Mouse (Mus musculus): ENCODE measurements around the gene Gm28539. TPM values are rescaled to one million over a fixed set of nuclear protein-coding genes. Genes with fewer than 3 reads are reported as not detected.

Gene Gm28539
- 1 to 10 TPM in 1 of 2 experiments, not detected in 1; 2.4 TPM for total RNA-seq (2021)

GRCm38 (mm10) chr16:18836468-18837208 is at the start of gene Gm28539, which contains the start of gene 2510002D24Rik:
Gm28539 (plus strand) TSS chr16:18836584.
2510002D24Rik (plus strand) TSS chr16:18836578.
- DNase-seq = peak; percentile 92 to 95
- intact Hi-C loops (cut with DNase I) = loop anchor here (2.0 kb wide), 1 partner anchor 42 kb away; no protein-coding TSS in a partner anchor

DNA sequence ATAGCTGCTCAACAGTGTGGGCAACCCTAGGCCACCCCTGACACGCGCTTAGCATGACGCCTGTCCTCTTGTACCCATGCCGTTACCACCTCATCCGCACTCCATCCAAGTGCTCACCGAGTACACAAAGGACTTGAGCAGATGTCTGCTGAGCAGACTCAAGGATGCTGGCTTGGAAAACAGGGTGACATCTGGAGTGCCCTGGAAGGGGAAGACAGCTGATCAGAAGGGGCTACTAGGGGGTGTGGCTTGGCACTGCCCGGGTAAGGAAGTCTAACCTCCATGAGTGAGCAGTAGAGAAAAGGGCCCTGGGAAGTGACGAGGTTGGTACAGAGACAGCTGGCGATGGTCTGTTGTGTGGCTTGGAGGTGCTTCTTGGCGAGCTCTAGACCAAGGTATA is 49.7 kb upstream of the Gm28539 start:
- intact Hi-C loops (cut with DNase I) = no loop called here
- DNase-seq = no peak

- no peak for DNase-seq
- intact Hi-C loops (cut with DNase I) = no loop called here
Measured at GRCm38 (mm10) chr16:18788627-18789406, 47.6 kb upstream of the Gm28539 start.

DNA sequence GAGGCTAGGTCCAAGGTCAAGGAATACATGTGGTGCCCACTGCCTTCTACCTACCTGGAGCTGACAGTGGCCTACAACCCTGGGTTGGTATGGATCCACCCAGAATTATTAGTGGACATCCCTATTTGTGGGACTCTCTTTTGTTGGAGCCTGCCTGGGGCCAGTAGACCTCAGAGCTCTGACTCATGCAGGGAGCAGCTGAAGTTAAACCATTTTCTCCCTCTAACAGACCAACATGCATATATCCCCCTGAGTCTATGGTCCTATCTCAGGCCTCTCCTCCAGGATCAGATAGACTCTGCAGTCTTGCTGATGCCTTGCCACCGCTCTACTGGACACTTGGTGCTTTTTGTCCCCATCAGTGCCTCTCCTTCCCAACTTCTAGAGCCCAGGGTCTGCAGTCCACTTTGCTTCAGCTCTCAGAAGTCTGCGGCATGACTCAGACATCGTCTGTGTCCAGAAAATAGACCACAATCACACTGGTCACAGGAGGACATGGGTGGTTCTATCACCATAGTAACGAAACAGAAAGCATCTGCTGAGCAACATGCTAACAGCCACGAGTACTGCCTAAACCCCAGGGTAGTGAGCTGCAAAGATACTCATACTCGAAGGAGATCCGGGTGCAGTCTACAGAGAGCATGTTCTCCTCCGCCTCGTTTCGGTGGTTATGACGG is 41.0 kb upstream of the Gm28539 start:
- intact Hi-C loops (cut with DNase I) = loop anchor here (5.0 kb wide), 1 partner anchor 168 kb away; the partner anchor contains the start of genes Gm49601 and Sept5

GRCm38 (mm10) chr16:18796645-18797044 is 39.7 kb upstream of the Gm28539 start:
- intact Hi-C loops (cut with DNase I) = loop anchor here (5.0 kb wide), 1 partner anchor 169 kb away; the partner anchor contains the start of genes Gm49601 and Sept5
- no peak for DNase-seq

More for the DNA sequence above, 41.0 kb upstream of the Gm28539 start:
- no peak for DNase-seq

DNA sequence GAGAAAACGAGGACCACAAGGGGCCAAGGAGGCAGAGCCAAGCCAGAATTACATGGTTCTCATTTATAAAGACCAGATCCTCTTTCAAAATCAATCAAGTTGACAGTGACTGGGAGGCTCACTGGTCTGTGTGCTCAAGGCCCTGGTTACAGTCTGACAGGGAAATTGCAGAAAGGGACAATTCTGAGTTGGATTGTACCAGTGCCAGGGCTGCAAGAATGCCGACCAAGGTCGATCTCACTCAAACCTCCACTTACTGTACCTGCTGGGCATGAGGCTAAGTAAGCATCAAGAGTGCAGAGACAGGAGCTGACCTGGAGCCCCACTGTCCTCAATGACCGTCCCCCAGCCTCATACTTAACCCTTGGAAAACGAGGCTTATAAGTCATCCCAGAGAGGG is 38.2 kb upstream of the Gm28539 start:
- intact Hi-C loops (cut with DNase I) = loop anchor here (5.0 kb wide), 1 partner anchor 171 kb away; the partner anchor contains the start of genes Gm49601 and Sept5
- no peak for DNase-seq

DNA sequence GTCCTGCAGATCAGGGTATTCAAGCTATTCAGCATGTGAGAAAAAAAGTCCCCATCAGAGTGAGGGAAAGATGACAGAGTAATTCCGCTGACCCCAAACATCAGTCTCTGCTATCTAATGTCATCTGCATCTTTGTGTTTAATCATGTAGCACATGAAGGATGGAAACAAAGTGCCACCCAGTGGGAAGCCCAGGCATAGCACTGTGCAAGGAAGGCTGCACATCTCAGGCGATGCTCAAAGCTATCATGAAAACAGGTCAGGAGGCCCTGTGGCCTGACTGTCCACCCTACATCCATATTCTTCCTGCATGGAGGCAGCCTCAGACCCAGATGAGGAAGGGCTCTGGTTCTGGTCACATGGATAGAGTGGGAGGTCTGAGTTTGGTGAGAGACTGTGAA is 37.5 kb upstream of the Gm28539 start:
- intact Hi-C loops (cut with DNase I) = loop anchor here (1.0 to 5.0 kb wide), 2 partner anchors 103 to 172 kb away; partner anchors contain the start of genes Gm49601 and Sept5
- DNase-seq = peak; percentile 41 to 68

DNA sequence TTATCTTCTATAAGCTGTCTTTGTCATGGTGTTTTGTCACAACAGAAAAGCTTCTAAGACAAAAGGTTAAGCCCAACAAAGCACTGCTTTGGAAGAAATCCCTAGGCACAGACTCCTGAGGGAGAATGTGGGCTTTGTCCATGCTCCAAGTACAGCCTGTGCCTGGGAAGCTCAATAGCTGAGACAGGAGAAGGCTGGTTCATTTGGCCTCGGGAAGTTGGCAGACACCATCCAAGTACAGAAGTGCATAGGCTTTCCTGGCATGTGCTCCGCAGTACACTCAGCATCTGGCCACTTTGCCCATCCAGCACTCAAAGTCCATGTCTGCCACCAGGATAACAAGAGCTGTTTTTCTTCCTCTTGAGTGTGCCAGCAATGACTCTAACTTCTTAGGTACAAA is 30.6 kb upstream of the Gm28539 start:
- intact Hi-C loops (cut with DNase I) = no loop called here
- DNase-seq = no peak

GRCm38 (mm10) chr16:18809001-18809400 is 27.4 kb upstream of the Gm28539 start:
- no peak for DNase-seq
- intact Hi-C loops (cut with DNase I) = no loop called here

DNA sequence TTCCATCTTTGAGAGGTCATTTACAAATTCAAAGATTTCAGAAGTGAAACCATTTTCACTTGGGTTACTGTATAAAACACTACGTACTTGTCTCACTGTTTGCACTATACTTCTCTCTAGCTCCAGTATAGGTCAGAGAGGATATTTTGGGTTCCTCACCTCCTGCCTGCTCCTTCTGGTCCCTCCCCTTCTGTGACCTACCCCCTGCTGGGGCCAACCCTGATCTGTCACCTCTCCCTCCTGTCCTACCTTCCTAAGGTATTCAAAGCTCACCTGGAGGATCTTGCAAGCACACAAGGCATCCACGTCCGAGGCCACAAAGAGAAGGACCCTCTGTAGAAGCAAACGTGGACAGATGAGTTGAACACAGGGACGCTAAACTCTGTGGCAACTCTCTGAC is 25.4 kb upstream of the Gm28539 start:
- intact Hi-C loops (cut with DNase I) = loop anchor here (10.0 kb wide), 1 partner anchor 366 kb away; no protein-coding TSS in a partner anchor

GRCm38 (mm10) chr16:18811468-18812384 is 24.7 kb upstream of the Gm28539 start, which contains the start of the genes Ufd1 and Cdc45:
Ufd1 (plus strand) TSS chr16:18811779.
Cdc45 (minus strand) TSS chr16:18811987.
- intact Hi-C loops (cut with DNase I) = loop anchor here (10.0 kb wide), 1 partner anchor 367 kb away; no protein-coding TSS in a partner anchor
- DNase-seq = peak; percentile 86 to 90

More for the DNA sequence above, 25.4 kb upstream of the Gm28539 start:
- DNase-seq = no peak

DNA sequence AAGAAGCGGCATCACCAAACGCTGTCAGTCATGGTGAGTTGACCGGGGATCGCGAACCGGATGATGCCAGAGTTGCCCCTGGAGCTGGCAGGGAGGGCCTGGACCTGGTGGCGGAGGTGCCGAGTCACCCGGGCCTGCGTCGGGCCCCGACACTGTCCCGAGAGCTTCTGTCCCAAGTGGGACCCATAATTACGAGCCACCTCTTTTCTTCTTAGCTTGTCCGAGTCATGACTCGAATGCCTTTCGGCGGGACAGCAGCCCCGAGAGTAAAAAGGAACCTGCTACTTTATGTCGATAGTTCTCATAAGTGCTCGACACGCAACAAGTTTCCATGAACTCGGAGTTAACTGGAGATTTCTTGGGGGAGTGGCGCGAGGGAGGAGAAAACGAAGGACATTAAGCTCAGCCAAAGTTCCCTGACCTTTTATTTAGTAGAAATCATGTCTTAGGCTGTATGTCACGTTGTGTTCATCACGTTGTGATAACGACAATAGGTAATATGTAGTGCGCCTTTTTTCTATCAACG is 23.9 kb upstream of the Gm28539 start:
- DNase-seq = no peak
- intact Hi-C loops (cut with DNase I) = loop anchor here (10.0 kb wide), 1 partner anchor 368 kb away; no protein-coding TSS in a partner anchor

- no peak for DNase-seq
- intact Hi-C loops (cut with DNase I) = no loop called here
Measured at GRCm38 (mm10) chr16:18822356-18822755, 14.0 kb upstream of the Gm28539 start.

DNA sequence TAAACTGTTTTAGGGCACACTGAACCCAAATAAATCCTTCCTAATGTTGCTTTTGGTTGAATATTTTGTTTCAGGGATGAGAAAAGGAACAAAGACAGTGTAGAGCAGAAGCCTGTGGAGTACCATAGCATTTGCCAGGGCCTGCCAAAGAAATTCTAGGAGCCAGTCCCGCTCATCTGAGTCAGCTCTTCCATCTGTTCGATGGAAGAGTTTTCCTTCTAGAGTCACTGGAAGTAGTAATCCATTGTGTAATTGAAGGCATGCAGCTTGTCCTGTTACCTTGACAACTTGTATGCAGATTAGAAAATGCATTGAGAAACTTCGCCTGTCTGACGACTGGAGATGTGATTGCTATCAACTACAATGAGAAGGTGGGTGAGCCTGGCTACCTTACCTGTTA is 13.5 kb upstream of the Gm28539 start:
- intact Hi-C loops (cut with DNase I) = no loop called here

DNA sequence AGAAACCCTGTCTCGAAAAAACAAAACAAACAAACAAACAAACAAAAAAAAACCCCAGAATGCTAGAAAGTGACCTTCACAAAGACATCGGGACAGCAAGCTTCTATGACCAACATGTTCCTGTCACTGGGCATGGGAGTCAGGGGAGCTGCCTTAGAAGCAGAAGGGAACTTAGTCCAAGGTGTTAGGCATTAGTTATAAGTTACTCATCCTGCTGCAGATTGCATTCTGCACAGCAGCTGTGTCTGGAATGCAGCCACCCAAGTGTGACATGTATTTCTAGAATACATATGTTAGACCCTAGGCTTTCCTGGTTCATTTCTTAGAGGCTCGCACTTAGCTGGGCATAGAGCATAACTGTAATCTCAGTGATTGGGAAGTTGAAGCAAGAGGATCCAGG is 7.8 kb upstream of the Gm28539 start:
- DNase-seq = no peak
- intact Hi-C loops (cut with DNase I) = no loop called here

More for the DNA sequence above, 13.5 kb upstream of the Gm28539 start:
- DNase-seq = no peak

DNA sequence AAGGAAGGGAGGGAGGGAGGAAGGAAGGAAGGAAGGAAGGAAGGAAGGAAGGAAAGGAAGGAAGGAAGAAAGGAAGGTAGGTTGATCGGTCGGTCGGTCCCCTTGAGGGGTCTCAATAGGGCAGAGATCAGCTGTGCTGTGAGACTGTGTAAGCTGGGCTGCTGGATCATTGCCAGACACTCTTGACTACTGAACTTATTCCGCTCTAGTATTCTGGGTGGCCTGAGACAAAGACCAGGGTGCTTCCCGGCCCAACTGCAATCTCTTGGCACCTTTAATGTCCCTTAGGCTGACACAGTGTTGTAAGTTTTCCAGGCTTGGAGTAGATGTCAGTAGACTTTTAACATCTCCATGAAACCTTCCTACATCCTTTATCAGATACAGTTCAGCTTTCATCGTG is 7.3 kb upstream of the Gm28539 start:
- DNase-seq = no peak
- intact Hi-C loops (cut with DNase I) = no loop called here

DNA sequence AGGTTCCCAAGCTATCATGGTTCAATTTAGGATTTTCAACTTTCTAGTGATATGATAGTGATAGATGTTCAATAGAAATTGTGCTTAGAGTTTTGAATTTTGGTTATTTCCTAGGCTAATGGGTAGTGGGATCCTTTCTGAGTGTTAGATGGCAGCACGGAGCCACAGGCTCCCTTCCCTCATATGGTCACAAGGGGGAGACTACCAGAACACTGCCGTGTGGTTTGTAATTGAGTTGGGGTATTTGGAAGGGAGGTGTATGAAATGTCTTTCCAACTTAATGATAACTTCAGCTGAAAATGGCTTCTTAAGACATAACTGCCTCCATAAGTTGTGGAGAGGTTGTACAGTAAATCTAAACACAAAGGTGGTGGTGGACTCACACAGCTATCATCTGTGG is 2.9 kb upstream of the Gm28539 start:
- intact Hi-C loops (cut with DNase I) = no loop called here
- DNase-seq = no peak

GRCm38 (mm10) chr16:18836073-18836467 is 314 bp upstream of the Gm28539 start:
- DNase-seq = no peak
- intact Hi-C loops (cut with DNase I) = loop anchor here (2.0 kb wide), 1 partner anchor 43 kb away; no protein-coding TSS in a partner anchor

DNA sequence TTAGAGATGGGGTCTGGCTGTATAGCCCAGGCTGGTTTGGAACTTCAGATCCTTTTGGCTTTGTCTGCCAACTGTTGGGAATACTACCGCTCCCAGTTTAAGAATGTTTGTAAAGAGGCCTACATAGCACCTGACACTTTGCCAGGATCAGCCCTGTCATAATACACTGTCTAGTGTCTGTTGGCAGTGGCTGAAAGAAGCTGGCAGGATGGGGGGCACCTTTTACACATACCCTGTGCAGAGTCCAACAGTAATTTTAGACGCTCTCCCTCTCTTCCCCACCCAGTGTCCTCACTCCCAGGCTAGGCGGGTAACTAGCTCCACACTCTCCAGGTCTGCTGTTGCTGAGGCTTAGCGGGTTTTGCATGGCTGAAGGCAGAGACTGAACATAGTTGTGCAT is 2.0 kb downstream of the Gm28539 start:
- DNase-seq = peak in 1 of 2 experiments; percentile 8

More for the DNA sequence above, 2.0 kb downstream of the Gm28539 start:
- intact Hi-C loops (cut with DNase I) = no loop called here
